Mouse (Mus musculus) myocyte (in vitro differentiated cells): Measurements from ENCODE around the gene Slc2a13.

Experiments used
- POLR2A ChIP-seq: IDR thresholded peaks from one replicate; pipeline ENCODE4 v1.6.1; 2011; ENCODE audit warnings: low read depth, mild to moderate bottlenecking, control low read depth, moderate library complexity; ENCODE audit not compliant: insufficient read length
- POLR2AphosphoS2 ChIP-seq: IDR thresholded peaks from one replicate; pipeline ENCODE4 v1.6.1; 2011; ENCODE audit warnings: low read depth, control low read depth; ENCODE audit not compliant: insufficient read length

DNA sequence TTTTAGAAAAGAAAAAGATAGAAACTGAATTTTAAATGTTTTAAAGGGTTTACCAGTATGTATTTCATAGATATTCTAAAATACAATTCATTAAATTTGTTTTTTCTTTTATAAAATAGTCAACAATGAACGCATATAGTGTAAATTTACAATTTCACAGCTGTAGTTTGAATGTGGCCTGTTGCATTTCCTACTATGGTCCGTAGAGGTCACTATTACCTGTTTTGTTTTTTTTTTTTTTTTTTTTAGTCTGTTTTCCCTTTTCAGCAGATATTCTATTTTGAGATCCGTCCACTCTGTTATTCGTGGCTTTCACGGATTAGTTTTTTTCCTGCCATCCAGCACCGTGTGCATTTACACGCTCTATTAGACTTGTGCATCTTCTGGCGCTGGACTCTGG, 320.1 kb downstream of the Slc2a13 start:
- TF ChIP-seq POLR2A (no peak), POLR2AphosphoS2 (no peak)
